Mouse (Mus musculus) frontal cortex, adult 2 months (tissue): ENCODE results near the gene Setd1a. TPM values are rescaled to one million over a fixed set of nuclear protein-coding genes. Genes with fewer than 3 reads are reported as not detected.
"Not testable (repeated sequence)": the region's sequence is repeated elsewhere in the genome, so short reads cannot be mapped to it uniquely, and the experiment has no call there.

Experiments used
- DNase-seq, 2 experiments: peaks; one replicate each; pipeline ENCODE4 v3.0.0; 2022; ENCODE audit warnings: low spot score in 1 of 2; ENCODE audit errors: extremely low spot score in 1 of 2
- polyA plus RNA-seq: library from polyadenylated mRNA; depleted of rRNA; stranded (reverse); fragments of >200 nt; gene quantifications from 2 replicates; pipeline ENCODE4 v1.2.3, GENCODE M21; 2012; rRNA removed

Gene Setd1a
- polyA plus RNA-seq, result 20.2 and 21.8 TPM in 2 replicates

- DNase-seq, result peak; percentile 79 to 94
Observed at GRCm38 (mm10) chr7:127776426-127776825, at the start of gene Setd1a. Gene Setd1a, plus strand, starts transcription at chr7:127776670.

GRCm38 (mm10) chr7:127727898-127728297 is 48.6 kb upstream of the Setd1a start:
- no peak for DNase-seq

GRCm38 (mm10) chr7:127730170-127730569 is 46.3 kb upstream of the Setd1a start:
- no peak for DNase-seq

GRCm38 (mm10) chr7:127732066-127732465 is 44.4 kb upstream of the Setd1a start, which contains the start of gene Ctf2:
Gene Ctf2, minus strand, starts transcription at chr7:127732166.
- DNase-seq, result not testable (repeated sequence)

- DNase-seq, result peak in 1 of 2 experiments; percentile 85
Observed at GRCm38 (mm10) chr7:127744366-127745045, 32.0 kb upstream of the Setd1a start, which contains the start of gene Fbxl19. Gene Fbxl19, plus strand, starts transcription at chr7:127744543.

- DNase-seq, result peak; percentile 97
Observed at GRCm38 (mm10) chr7:127745251-127745651, 31.2 kb upstream of the Setd1a start.

GRCm38 (mm10) chr7:127745652-127746493 is 30.6 kb upstream of the Setd1a start:
- DNase-seq, result peak; percentile 99 to 100

GRCm38 (mm10) chr7:127746494-127747491 is 29.7 kb upstream of the Setd1a start:
- no peak for DNase-seq

- no peak for DNase-seq
Observed at GRCm38 (mm10) chr7:127747559-127748234, 28.8 kb upstream of the Setd1a start.

GRCm38 (mm10) chr7:127748235-127748560 is 28.3 kb upstream of the Setd1a start:
- no peak for DNase-seq

GRCm38 (mm10) chr7:127750131-127751127 is 26.0 kb upstream of the Setd1a start:
- DNase-seq, result peak; percentile 79 to 84

- DNase-seq, result no peak
Observed at GRCm38 (mm10) chr7:127751619-127752018, 24.9 kb upstream of the Setd1a start.

- no peak for DNase-seq
Observed at GRCm38 (mm10) chr7:127752069-127752468, 24.4 kb upstream of the Setd1a start.

- no peak for DNase-seq
Observed at GRCm38 (mm10) chr7:127753158-127753557, 23.3 kb upstream of the Setd1a start.

- DNase-seq, result no peak
Observed at GRCm38 (mm10) chr7:127753741-127754140, 22.7 kb upstream of the Setd1a start.

GRCm38 (mm10) chr7:127759716-127760115 is 16.8 kb upstream of the Setd1a start:
- no peak for DNase-seq

- DNase-seq, result no peak
Observed at GRCm38 (mm10) chr7:127760478-127760877, 16.0 kb upstream of the Setd1a start.

- DNase-seq, result peak in 1 of 2 experiments; percentile 74
Observed at GRCm38 (mm10) chr7:127761026-127761425, 15.4 kb upstream of the Setd1a start.

- no peak for DNase-seq
Observed at GRCm38 (mm10) chr7:127763642-127764041, 12.8 kb upstream of the Setd1a start.
